Mouse (Mus musculus): ENCODE results near the gene Ctcf.

DNA sequence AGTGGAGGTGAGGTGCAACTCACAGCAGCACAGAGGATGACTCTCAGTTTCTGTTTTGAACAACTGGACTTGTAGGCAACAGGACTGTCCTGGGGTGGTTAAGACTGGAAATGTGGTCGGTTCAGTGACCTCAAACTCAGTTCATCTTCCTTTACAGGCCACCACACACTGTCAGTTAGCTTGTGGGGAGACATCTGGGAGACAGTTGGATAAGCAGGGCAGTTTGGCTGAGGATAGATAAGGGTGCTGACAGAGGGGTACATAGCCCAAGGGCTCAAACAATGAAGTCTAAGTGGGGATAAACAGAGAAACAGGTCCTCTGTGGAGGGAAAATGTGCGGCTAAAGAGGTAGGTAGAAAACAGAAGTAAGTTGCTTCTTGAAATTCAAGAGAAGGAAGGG lies 27.0 kb upstream of the Ctcf start:
- TF ChIP-seq POLR2A (IDR thresholded peaks at IDR 0.05; ENCODE audit: extremely low read depth, insufficient read depth, low read length) (no peak), CTCF (IDR thresholded peaks at IDR 0.05; ENCODE audit: low read depth, low read length) (no peak)
